Mouse (Mus musculus): ENCODE data around the gene Olfr653. TPM values are rescaled to one million over a fixed set of nuclear protein-coding genes. Genes with fewer than 3 reads are reported as not detected.
A peak's percentile ranks its signal among the peaks of the same experiment; 100 is the strongest.

Olfr653 gene
- not detected for total RNA-seq (2021)

GRCm38 (mm10) chr7:104577014-104577413, at the start of gene Olfr653:
Olfr653 (plus strand) TSS chr7:104577314.
- intact Hi-C loops (cut with DNase I): no loop called here
- DNase-seq: no peak

- no peak for DNase-seq
These were observed 27.3 kb upstream of the Olfr653 start, which contains the start of gene Olfr651 for GRCm38 (mm10) chr7:104549833-104550232. Olfr651 (plus strand) TSS chr7:104550133.

GRCm38 (mm10) chr7:104552700-104553099, 24.4 kb upstream of the Olfr653 start:
- intact Hi-C loops (cut with DNase I): no loop called here
- DNase-seq: no peak

More at GRCm38 (mm10) chr7:104549833-104550232, 27.3 kb upstream of the Olfr653 start, which contains the start of gene Olfr651:
- intact Hi-C loops (cut with DNase I): no loop called here

- intact Hi-C loops (cut with DNase I): no loop called here
- no peak for DNase-seq
These were observed 16.5 kb upstream of the Olfr653 start, which contains the start of gene Olfr652 for GRCm38 (mm10) chr7:104560601-104561000. Olfr652 (plus strand) TSS chr7:104560901.

- no peak for DNase-seq
- intact Hi-C loops (cut with DNase I): no loop called here
These were observed 3.7 kb downstream of the Olfr653 start for GRCm38 (mm10) chr7:104580846-104581245.

- intact Hi-C loops (cut with DNase I): no loop called here
- DNase-seq: no peak
These were observed 4.3 kb downstream of the Olfr653 start for GRCm38 (mm10) chr7:104581429-104581828.

GRCm38 (mm10) chr7:104586725-104587124, 9.6 kb downstream of the Olfr653 start, which contains the start of gene Olfr654:
Olfr654 (plus strand) TSS chr7:104587025.
- intact Hi-C loops (cut with DNase I): no loop called here
- no peak for DNase-seq

GRCm38 (mm10) chr7:104588274-104588673, 11.2 kb downstream of the Olfr653 start:
- intact Hi-C loops (cut with DNase I): no loop called here

GRCm38 (mm10) chr7:104601679-104602078, 24.6 kb downstream of the Olfr653 start, which contains the start of gene Olfr655:
Olfr655 (minus strand) TSS chr7:104601779.
- intact Hi-C loops (cut with DNase I): loop anchor here (5.0 kb wide), 2 partner anchors 134 to 399 kb away; partner anchors contain the start of gene Trim30a
- no peak for DNase-seq

More at GRCm38 (mm10) chr7:104588274-104588673, 11.2 kb downstream of the Olfr653 start:
- no peak for DNase-seq

- intact Hi-C loops (cut with DNase I): loop anchor here (5.0 kb wide), 2 partner anchors 136 to 401 kb away; partner anchors contain the start of gene Trim30a
- DNase-seq: peak; percentile 8 to 48
These were observed 26.1 kb downstream of the Olfr653 start for GRCm38 (mm10) chr7:104603173-104603572.

- intact Hi-C loops (cut with DNase I): loop anchor here (5.0 kb wide), 2 partner anchors 137 to 402 kb away; partner anchors contain the start of gene Trim30a
These were observed 27.6 kb downstream of the Olfr653 start for GRCm38 (mm10) chr7:104604727-104605126.

GRCm38 (mm10) chr7:104613655-104614054, 36.5 kb downstream of the Olfr653 start, which contains the start of gene Olfr656:
Olfr656 (plus strand) TSS chr7:104613955.
- no peak for DNase-seq
- intact Hi-C loops (cut with DNase I): no loop called here

More at GRCm38 (mm10) chr7:104604727-104605126, 27.6 kb downstream of the Olfr653 start:
- DNase-seq: no peak

- intact Hi-C loops (cut with DNase I): no loop called here
- DNase-seq: no peak
These were observed 47.4 kb downstream of the Olfr653 start, which contains the start of gene Olfr657 for GRCm38 (mm10) chr7:104624494-104624893. Olfr657 (plus strand) TSS chr7:104624794.

Other genes starting within 250 kb of the Olfr653 start
- gene Trim34b, start 247.8 kb upstream of the Olfr653 start, total RNA-seq (2021): under 1 TPM; 0.36 to 0.54 TPM
- gene Trim12c, start 224.0 kb upstream of the Olfr653 start, total RNA-seq (2021): 1 to 10 TPM; 5.1 to 5.3 TPM
- under 1 TPM; 0.11 to 0.22 TPM for gene Trim30b, start 207.4 kb upstream of the Olfr653 start, total RNA-seq (2021)
- under 1 TPM in 1 of 2 experiments, not detected in 1; 0.41 TPM for gene Trim30c, start 176.5 kb upstream of the Olfr653 start, total RNA-seq (2021)
- 1 to 10 TPM; 4.1 to 6.0 TPM for gene Trim30a, start 112.1 kb upstream of the Olfr653 start, total RNA-seq (2021)
- under 1 TPM; 0.68 to 0.92 TPM for gene Trim30d, start 69.5 kb upstream of the Olfr653 start, total RNA-seq (2021)
- gene Olfr651, start 27.2 kb upstream of the Olfr653 start, total RNA-seq (2021): not detected
- gene Olfr652, start 16.4 kb upstream of the Olfr653 start, total RNA-seq (2021): not detected
- not detected for gene Olfr654, start 9.7 kb downstream of the Olfr653 start, total RNA-seq (2021)
- not detected for gene Olfr655, start 24.5 kb downstream of the Olfr653 start, total RNA-seq (2021)
- not detected for gene Olfr656, start 36.6 kb downstream of the Olfr653 start, total RNA-seq (2021)
- gene Olfr657, start 47.5 kb downstream of the Olfr653 start, total RNA-seq (2021): not detected
- gene Olfr658, start 70.0 kb downstream of the Olfr653 start, total RNA-seq (2021): not detected
- gene Olfr659, start 89.4 kb downstream of the Olfr653 start, total RNA-seq (2021): not detected
- gene Olfr661, start 109.2 kb downstream of the Olfr653 start, total RNA-seq (2021): not detected
- not detected for gene Usp17le, start 200.2 kb downstream of the Olfr653 start, total RNA-seq (2021)